Mouse (Mus musculus): Measurements from ENCODE around the gene Evpl. TPM values are rescaled to one million over a fixed set of nuclear protein-coding genes. Genes with fewer than 3 reads are reported as not detected.
A peak's percentile ranks its signal among the peaks of the same experiment; 100 is the strongest.
"Not testable (repeated sequence)": the region's sequence is repeated elsewhere in the genome, so short reads cannot be mapped to it uniquely, and the experiment has no call there.

Gene Evpl
- polyA plus RNA-seq (2012; ENCODE audit: insufficient read depth, insufficient read length, missing spikeins) = 0.16 TPM in 1 of 2 replicates, not detected in the other

DNA sequence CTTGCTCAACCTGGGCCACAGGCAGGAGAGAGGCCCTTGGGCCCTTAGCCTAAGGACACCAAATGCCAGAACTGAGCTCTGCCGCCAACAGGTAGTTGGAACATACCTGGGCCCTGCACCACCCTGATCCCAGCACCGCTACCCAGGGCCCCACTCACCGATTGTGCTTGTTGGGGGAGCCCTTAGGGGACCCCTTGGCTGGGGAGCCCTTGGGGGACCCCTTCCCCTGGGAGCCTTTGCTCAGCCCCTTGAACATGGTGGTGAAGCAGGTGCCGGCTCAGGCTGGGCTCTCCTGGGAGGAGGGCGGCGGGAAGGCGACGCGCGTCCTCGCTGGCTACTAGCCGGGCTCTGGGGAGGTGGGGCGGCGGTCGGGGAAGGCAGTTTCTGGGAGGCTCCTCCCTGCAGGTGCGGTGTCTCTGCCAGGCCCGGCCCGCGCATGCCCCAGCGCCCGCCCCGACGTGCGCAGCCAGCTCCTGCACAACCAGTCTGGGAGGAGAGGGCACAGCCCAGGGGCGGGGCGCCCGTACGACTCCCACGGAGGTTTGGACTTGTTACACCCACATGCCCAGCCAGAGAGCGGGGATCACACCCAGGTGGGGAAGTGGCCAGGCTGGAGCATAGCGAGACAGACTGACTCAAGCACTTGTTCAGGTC is at the start of gene Evpl:
Gene Evpl, minus strand, starts transcription at position 336 of the 654 bp plus-strand sequence.
- H3K4me1 ChIP-seq (ENCODE audit: control insufficient read depth, insufficient read depth, insufficient read length, low read length) = no peaks in the 10 kb centered on the region
- no peak within 1 kb of the TSS for H3K27ac ChIP-seq (replicated peaks; ENCODE audit: low read depth, low read length)
- H3K4me3 ChIP-seq (ENCODE audit: insufficient read depth, low read depth, low read length) = no peak within 1 kb of the TSS

DNA sequence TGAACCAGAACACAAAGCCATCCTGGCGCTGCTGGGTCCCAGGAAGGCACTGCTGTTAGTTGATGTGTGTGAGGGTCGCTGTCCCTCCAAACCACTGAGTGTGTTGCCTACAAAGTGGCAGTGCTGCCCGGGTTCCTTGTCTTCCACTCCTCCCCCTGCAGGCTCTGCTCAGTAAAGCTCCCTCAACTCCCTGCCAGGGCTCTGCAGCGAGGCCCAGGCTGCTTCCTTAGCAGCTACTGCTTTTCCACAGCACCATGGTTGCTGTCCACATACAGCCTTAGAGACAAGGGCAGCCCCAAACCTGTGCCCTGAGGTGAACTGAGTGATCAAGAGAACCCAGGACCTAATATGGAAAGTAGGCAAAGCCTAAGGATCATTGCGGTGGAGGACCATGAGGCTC is 49.5 kb upstream of the Evpl start:
- H3K27ac ChIP-seq (replicated peaks; ENCODE audit: low read depth, low read length) = no peak overlapping the region
- no peak overlapping the region for H3K4me3 ChIP-seq (ENCODE audit: insufficient read depth, low read depth, low read length)
- H3K4me1 ChIP-seq (ENCODE audit: control insufficient read depth, insufficient read depth, insufficient read length, low read length) = no peaks in the 10 kb centered on the region

DNA sequence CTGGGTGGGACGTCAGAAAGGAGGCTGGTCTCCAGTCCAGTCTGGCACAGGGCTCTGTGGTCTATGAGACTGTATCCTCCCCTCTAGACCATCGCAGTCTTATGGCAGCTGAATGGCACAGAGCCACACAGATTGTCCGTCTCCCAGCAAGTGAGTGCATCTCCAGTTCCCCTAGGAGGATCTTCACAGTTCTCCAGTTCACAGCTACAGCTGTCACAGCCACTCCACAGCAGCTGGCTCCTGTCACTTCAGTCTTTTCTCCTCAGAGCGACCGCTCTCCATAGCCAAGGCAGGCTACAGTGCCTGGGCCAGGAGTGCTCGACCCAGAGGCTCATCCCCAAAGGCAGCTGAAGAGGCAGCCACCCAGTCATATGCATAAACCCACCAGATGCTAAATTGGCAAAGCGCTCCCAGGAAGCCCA is 47.9 kb upstream of the Evpl start:
- Histone ChIP-seq H3K27ac (replicated peaks; ENCODE audit: low read depth, low read length) (no peak overlapping the region), H3K4me1 (ENCODE audit: control insufficient read depth, insufficient read depth, insufficient read length, low read length) (no peaks in the 10 kb centered on the region), H3K4me3 (ENCODE audit: insufficient read depth, low read depth, low read length) (no peak overlapping the region)

DNA sequence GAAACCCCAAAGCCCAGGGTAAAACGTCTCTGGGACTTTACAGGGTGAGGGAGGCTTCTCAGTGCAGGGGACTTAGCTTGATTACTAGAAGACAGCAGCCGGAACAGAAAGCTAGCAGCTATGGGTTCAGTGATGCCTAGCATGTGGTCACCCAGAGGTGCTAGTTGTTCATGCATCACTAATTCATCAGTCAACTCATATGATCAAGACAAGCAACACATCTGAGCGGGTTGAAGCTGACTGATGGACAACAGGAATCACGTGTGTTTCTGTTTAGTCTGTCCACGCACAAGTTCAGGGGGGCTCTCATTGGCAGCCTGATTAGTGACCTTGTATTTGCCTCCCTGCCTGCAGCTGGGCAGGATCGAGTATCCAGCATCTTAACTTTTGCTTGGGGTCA is 46.1 kb upstream of the Evpl start:
- no peak overlapping the region for H3K27ac ChIP-seq (replicated peaks; ENCODE audit: low read depth, low read length)

DNA sequence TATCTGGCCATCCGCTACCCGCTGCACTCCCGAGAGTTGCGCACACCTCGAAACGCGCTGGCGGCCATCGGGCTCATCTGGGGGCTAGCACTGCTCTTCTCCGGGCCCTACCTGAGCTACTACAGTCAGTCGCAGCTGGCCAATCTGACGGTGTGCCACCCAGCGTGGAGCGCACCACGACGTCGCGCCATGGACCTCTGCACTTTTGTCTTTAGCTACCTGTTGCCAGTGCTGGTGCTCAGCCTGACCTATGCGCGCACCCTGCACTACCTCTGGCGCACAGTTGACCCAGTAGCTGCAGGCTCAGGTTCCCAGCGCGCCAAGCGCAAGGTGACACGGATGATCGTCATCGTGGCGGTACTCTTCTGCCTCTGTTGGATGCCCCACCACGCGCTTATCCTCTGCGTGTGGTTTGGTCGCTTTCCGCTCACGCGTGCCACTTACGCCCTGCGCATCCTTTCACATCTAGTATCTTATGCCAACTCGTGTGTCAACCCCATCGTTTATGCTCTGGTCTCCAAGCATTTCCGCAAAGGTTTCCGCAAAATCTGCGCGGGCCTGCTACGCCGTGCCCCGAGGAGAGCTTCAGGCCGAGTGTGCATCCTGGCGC is 45.1 kb upstream of the Evpl start:
- Histone ChIP-seq H3K4me3 (ENCODE audit: insufficient read depth, low read depth, low read length) (no peak overlapping the region), H3K4me1 (ENCODE audit: control insufficient read depth, insufficient read depth, insufficient read length, low read length) (no peaks in the 10 kb centered on the region), H3K27ac (replicated peaks; ENCODE audit: low read depth, low read length) (no peak overlapping the region)

More for the DNA sequence above, 46.1 kb upstream of the Evpl start:
- Histone ChIP-seq H3K4me1 (ENCODE audit: control insufficient read depth, insufficient read depth, insufficient read length, low read length) (no peaks in the 10 kb centered on the region), H3K4me3 (ENCODE audit: insufficient read depth, low read depth, low read length) (no peak overlapping the region)

DNA sequence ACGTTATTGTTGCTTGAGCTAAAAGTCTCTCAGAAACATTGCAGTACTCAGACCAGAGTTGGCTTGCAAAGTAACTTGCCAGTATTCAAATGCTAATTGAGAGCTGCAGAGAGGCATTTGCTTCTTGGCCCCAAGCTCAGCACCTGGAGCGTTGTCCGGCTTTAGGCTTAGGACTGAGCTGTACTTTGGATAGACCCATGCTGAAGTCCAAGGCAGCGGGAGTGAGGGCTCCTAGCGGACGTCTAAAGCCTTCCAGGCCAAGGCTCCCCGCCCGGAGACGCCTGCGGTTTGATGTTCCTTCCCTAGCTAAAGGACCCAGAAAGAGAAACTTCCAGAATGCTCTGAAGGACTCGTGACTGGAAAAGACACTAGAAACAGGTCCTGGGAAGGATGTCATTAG is 44.2 kb upstream of the Evpl start:
- H3K4me3 ChIP-seq (ENCODE audit: insufficient read depth, low read depth, low read length) = no peak overlapping the region

DNA sequence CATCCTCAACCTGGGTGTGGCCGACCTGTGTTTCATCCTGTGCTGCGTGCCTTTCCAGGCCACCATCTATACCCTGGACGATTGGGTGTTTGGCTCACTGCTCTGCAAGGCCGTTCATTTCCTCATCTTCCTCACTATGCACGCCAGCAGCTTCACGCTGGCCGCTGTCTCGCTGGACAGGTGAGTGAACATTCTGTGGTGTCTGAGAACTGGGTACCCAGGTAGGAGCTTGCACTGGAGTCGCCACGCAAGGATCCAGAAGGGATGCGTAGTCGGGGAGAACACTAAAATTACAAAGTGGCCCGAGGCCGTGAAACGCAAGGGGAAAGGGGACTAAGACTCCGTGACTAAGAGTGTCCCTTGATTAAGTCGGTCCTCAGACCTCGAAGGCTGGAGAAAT is 43.8 kb upstream of the Evpl start:
- H3K4me3 ChIP-seq (ENCODE audit: insufficient read depth, low read depth, low read length) = peak overlapping the region; percentile 2; the same call in 1 of the 2 replicates
- H3K27ac ChIP-seq (replicated peaks; ENCODE audit: low read depth, low read length) = no peak overlapping the region
- no peaks in the 10 kb centered on the region for H3K4me1 ChIP-seq (ENCODE audit: control insufficient read depth, insufficient read depth, insufficient read length, low read length)

More for the DNA sequence above, 44.2 kb upstream of the Evpl start:
- Histone ChIP-seq H3K4me1 (ENCODE audit: control insufficient read depth, insufficient read depth, insufficient read length, low read length) (no peaks in the 10 kb centered on the region), H3K27ac (replicated peaks; ENCODE audit: low read depth, low read length) (no peak overlapping the region)

DNA sequence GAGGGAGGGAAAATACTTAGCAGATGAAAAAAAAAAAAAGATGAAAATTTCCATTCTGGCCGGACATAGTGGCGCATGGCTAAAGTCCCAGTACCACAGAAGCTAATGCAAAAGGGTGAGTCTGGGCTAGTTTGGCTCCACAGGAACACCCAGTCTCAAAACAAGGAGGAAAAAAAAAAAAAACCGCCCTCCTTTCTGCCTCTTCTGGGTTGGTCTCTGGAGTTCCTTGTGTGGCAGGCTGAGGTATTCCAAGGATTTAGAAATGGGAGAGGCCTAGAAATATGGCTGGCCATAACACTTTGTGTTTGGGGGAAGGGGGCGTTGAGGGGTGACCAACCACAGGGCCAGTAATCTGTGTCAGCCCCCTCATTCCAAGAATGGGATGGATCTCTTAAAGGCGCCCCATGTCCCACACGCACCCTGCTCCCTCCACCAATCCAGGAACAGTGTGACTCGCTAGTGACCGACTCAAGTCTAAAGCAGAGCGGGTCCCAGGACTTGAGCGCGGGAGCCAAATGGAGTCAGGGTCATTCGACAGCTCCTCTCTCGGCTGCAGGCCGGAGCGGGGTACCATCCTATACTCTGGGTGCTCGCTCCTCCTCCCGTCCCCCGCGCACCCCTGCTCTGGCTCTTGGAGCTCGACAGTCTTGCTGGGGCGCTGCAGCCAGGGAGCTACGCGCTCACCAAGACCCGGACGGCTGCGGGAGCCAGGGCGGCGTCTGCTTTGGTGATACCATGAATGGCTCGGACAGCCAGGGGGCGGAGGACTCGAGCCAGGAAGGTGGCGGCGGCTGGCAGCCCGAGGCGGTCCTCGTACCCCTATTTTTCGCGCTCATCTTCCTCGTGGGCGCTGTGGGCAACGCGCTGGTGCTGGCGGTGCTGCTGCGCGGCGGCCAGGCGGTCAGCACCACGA is 43.1 kb upstream of the Evpl start, which contains the start of gene Galr2:
Gene Galr2, plus strand, starts transcription at position 189 of the 913 bp plus-strand sequence.
- no peaks in the 10 kb centered on the region for H3K4me1 ChIP-seq (ENCODE audit: control insufficient read depth, insufficient read depth, insufficient read length, low read length)
- no peak within 1 kb of the TSS for H3K27ac ChIP-seq (replicated peaks; ENCODE audit: low read depth, low read length)
- H3K4me3 ChIP-seq (ENCODE audit: insufficient read depth, low read depth, low read length) = peak within 1 kb of the TSS; percentile 2; the same call in 1 of the 2 replicates

DNA sequence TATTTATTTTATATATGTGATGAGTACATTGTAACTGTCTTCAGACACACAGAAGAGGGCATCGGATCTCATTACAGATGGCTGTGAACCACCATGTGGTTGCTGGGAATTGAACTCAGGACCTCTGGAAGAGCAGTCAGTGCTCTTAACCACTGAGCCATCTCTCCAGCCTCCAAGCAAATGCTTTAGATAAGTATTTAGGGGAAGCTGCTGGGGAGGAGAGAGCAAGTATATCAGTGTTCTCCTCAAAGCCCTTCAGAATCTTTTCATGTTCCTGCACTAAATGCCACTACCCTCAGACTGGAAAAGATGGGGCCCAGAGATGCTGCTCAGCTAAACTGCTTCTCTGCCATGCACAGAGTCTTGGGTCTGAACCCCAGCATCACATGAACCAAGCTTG is 39.3 kb upstream of the Evpl start:
- not testable (repeated sequence) for H3K4me1 ChIP-seq (ENCODE audit: control insufficient read depth, insufficient read depth, insufficient read length, low read length); H3K4me3 ChIP-seq (ENCODE audit: insufficient read depth, low read depth, low read length); H3K27ac ChIP-seq (replicated peaks; ENCODE audit: low read depth, low read length)

DNA sequence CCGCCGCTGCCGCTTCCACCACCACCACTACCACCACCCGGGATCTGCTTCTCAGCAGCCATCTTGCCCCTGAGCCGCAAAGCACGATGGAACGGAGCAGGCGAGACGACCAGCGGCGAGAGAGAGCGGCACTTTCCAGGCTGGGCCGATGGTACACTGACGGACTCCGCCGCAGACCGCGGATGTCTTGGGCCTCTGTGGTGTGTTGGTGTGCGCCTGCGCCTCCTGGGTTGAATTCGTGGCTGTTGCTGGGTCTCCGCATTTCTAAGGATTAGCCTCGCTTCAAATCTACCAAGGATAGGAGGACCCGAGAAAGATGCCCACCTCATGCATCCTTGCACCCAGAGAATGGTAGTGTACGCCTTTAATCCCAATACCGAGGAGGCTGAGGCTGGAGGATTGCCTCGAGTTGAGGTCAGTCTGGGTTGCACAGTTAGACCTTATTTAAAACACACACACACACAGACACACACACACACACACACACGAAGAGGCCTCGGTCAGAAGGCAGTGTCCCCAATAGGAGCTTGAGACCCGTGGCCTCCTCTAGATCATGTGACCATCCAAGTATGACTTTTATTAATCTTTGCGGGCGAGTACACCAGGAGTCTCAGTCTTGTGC is 36.3 kb upstream of the Evpl start, which contains the start of gene Srp68:
Gene Srp68, minus strand, starts transcription at position 173 of the 622 bp plus-strand sequence.
- H3K27ac ChIP-seq (replicated peaks; ENCODE audit: low read depth, low read length) = peak within 1 kb of the TSS; percentile 45
- 0 out of 2 replicates have a peak, but pooled peaks cover 3% of the 10 kb centered on the region for H3K4me1 ChIP-seq (ENCODE audit: control insufficient read depth, insufficient read depth, insufficient read length, low read length)
- H3K4me3 ChIP-seq (ENCODE audit: insufficient read depth, low read depth, low read length) = peak within 1 kb of the TSS; percentile 65

DNA sequence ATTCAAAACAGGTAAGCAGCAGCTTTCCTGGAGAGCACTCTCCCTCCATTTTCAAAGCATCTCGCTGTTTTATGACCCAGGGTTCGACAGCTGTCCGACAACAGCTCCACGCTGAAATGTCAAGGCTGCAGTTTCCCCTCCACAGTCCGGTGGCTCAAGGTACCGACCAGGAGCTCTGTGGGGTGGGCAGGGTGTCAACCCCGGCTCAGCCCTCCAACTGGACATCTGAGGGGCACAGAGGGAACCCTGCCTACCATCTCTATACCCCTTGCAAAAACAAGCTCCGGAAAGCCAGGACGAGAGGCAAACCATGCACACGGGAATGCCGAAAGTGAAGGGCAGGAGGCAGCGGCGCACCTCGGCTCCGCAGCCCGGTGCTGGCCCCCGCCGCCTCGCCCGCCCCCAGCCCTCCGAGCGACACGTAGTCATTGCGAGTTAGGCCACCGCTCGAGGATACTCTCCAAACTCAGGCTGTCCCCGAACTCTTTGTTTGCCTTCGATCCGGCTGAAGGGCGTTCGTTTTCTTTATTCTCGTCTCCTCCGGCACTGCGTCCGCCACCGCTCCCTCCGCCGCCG is 35.7 kb upstream of the Evpl start:
- Histone ChIP-seq H3K4me3 (ENCODE audit: insufficient read depth, low read depth, low read length) (peak overlapping the region; percentile 65), H3K27ac (replicated peaks; ENCODE audit: low read depth, low read length) (peak overlapping the region; percentile 45), H3K4me1 (ENCODE audit: control insufficient read depth, insufficient read depth, insufficient read length, low read length) (0 out of 2 replicates have a peak, but pooled peaks cover 3% of the 10 kb centered on the region)

DNA sequence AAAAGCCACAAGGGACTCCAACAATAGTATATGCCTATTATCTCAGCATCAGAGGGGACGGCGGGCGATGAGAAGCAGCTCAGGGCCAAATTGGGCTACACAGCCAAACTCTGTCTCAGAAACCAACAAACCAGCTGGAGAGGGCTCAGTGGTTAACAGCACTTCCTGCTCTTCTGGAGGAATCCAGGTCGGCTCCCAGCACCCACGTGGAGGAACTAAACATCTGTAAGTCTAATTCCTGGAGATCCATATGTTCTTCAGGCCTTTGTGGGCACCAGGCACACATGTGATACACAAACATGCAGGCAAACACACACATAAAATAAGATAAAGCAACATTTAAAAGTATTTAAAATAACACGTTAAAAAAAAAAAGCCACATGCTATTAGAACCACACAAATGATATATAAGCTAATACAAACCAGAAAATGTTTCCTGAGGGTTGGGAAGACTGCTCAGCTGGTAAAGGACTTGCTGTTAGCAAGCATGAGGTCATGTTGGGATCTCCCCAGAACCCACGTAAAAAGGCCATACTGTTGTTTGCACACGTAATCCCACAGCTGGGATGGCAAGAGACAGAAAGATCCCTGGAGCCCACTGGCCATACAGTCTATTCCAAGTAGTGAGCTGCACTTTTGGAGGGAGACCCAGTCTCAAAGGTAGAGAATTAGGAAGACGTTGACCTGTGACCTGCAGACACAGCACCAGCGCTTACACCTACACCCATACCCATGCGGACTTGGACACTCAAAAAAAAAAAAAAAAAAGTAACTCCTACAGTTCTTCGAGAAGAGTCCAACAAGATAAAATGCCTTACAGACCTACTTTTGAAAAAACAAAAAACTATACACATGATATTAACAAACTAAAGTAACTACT is 35.0 kb upstream of the Evpl start:
- no peak overlapping the region for H3K27ac ChIP-seq (replicated peaks; ENCODE audit: low read depth, low read length)
- peak overlapping the region; percentile 65 for H3K4me3 ChIP-seq (ENCODE audit: insufficient read depth, low read depth, low read length)
- 0 out of 2 replicates have a peak, but pooled peaks cover 3% of the 10 kb centered on the region for H3K4me1 ChIP-seq (ENCODE audit: control insufficient read depth, insufficient read depth, insufficient read length, low read length)

DNA sequence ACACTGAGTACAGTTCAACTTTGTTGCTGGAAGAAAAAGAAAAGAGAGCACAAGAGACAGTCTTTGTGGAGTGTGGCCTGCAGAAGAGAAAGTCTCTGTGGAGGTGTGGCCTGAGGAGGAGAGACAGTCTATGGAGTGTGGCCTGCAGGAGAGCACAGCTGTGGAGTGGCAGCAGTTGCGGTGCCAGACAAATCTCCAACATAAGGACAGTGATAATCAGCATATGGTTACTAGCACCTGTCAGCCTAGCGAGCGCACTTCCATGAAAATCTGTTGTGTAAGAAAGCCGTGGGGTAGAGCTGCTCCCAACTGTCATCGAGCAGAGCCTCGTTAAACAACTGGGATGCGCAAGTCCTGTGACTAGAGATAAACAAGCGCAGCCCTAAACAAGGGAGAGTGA is 31.7 kb upstream of the Evpl start:
- H3K4me1 ChIP-seq (ENCODE audit: control insufficient read depth, insufficient read depth, insufficient read length, low read length) = 0 out of 2 replicates have a peak, but pooled peaks cover 3% of the 10 kb centered on the region
- H3K27ac ChIP-seq (replicated peaks; ENCODE audit: low read depth, low read length) = no peak overlapping the region
- no peak overlapping the region for H3K4me3 ChIP-seq (ENCODE audit: insufficient read depth, low read depth, low read length)
